Mouse (Mus musculus) mammary gland, adult 2 months (tissue): Measurements from ENCODE around the gene Praf2. TPM values are rescaled to one million over a fixed set of nuclear protein-coding genes. Genes with fewer than 3 reads are reported as not detected.

Experiments
- polyA plus RNA-seq: library from polyadenylated mRNA; depleted of rRNA; stranded (reverse); fragments of >200 nt; gene quantifications from 2 replicates; pipeline ENCODE4 v1.2.3, GENCODE M21; 2012; ENCODE audit warnings: low replicate concordance; rRNA removed

Praf2 gene
- polyA plus RNA-seq, result 50.1 and 63.0 TPM in 2 replicates

DNA sequence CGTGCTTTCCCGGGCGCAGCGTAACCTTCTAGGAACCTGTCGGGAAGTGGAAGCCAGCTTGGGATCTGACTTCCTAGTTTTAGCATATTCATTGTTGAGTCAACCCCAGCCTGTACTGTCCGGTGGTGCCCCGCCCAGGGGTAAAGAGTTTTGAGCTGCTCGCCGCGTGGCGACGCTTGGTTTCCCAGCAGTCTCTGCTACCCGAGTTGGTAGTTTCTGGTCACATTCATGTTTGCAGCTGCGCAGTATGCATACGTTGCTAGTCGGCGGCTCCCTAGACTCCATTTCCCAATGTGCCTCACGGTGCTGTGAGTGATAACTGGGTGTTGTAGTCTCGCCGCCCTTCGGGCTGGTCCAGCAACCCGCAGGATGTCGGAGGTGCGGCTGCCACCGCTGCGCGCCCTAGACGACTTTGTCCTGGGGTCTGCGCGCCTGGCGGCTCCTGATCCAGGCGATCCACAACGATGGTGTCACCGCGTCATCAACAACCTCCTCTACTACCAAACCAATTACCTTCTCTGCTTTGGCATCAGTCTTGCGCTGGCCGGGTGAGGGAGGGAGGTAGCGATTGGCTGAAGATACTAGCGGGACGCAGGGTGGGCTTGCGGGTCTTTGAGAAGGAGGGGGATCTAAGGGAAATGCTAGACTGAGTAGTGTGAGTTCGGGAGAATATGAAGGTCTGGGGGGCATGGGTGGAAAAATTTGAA, at the start of gene Praf2:
Gene Praf2 (plus strand): TSS at position 225 of the 707 bp plus-strand sequence.

DNA sequence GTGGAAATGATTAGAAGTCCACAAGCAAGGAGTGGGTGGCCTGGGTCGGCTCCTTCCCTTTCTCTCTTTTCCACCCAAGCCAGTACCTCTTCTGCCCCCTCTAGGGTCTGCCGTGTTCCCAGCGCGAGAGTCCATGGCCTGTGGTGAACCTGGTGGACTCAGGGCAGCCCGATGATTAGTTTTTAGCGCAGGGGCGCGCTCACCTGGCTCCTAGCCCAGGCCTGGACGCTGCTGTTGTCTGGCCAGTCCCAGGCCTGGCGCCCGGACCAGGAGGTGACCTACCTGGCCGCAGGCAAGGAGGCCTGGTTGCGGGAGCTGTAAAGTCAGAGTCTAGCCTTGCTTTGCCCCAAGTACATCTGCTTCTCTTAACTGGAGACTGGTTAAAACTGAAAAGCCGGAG, 47.4 kb upstream of the Praf2 start, which contains the start of gene Magix:
Gene Magix (minus strand): TSS at position 388 of the 400 bp plus-strand sequence.

DNA sequence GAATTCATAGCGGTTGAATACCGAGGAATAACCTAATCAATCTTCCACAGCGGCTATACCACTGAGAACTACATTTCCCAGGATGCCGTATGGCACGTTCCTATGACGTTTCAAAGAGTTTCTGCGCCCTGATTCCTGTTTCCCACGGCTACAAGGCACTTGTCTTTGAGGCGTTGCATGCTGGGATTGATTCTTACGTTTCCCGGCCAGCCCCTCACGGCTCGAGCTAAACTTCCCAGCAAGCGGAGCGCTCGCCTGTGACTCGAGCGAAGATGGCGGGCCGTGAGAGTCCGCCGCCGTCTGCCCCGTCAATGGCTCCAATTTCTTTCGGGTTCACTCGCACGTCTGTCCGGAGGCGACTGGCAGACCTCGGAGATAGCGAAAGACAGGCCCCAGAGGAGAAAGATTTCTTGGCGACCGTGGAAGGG, 31.3 kb upstream of the Praf2 start, which contains the start of gene Gpkow:
Gene Gpkow (plus strand): TSS at position 178 of the 428 bp plus-strand sequence.

DNA sequence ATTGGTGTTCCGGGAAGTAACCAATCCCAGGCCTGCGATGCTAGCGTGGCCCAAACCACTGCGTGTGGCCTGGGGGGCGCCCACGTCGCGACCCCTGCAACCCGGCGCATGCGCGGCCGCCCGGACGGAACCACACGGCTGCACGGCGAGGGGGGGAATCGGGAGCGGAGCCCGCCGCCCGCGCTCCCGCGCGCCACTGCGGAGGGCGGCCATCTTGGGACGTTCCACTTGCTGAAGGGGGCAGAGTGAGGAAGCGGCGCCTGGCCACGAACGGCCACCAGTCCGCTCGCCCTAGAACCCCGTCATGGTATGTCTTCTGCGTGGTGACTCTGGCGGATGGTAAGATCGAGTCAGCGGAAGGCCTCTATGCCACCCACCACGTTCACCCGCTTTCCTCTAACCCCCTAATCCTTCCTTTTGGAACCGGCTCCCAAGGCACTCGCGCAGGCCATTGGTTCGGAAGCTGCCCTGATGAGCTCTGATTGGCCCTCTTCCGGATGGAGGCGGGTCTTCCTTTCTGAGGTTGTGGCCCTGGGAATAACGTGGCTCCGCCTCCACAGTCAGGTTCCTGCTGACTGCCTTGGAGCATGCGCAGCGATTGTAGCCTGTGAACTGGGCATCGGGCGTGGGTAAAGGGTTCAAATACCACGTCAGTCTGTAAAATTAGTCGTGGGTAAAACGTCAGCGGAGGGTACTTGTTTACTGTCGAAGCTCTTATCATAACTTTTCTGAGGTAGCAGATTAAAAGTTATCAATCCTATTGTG, 13.9 kb upstream of the Praf2 start, which contains the start of gene Wdr45:
Gene Wdr45 (plus strand): TSS at position 199 of the 765 bp plus-strand sequence.

DNA sequence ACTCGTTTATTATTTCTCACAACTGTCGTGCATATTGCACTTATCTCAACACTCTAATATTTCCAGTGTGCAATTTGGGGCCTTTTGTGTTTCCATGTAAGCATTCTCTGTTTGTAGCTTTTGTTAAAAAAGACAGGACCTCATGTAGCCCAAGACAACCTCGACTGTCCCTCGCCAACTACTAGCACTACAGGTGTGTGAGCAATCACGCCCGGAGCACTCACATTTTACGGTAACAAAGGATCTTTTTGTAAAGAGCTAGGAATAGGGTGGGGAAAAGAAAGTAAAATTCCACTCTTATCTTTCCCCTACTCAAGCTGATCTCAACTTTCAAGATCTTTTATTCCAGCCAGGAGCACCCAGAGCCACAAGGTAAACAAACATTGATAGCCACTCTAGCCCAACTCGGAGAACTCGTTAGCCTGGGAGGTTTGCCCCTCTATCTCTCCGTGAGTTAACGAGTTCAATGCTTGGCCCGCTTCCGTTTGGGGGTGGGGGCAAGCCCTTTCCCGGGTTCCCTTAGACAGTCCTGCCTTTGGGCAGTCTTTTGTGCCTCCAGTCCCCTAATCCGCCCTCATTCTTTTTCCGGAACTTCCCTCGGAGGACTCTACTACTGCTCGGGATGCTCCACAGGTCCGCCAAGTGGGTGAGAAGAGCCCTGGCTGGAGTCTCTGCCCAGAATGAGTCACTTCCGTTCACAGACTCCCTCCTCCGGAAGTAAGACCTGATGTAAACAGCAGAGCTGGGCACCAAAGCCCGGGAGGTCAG, 6.5 kb upstream of the Praf2 start, which contains the start of gene Gm45208:
Gene Gm45208 (plus strand): TSS at position 732 of the 768 bp plus-strand sequence.

DNA sequence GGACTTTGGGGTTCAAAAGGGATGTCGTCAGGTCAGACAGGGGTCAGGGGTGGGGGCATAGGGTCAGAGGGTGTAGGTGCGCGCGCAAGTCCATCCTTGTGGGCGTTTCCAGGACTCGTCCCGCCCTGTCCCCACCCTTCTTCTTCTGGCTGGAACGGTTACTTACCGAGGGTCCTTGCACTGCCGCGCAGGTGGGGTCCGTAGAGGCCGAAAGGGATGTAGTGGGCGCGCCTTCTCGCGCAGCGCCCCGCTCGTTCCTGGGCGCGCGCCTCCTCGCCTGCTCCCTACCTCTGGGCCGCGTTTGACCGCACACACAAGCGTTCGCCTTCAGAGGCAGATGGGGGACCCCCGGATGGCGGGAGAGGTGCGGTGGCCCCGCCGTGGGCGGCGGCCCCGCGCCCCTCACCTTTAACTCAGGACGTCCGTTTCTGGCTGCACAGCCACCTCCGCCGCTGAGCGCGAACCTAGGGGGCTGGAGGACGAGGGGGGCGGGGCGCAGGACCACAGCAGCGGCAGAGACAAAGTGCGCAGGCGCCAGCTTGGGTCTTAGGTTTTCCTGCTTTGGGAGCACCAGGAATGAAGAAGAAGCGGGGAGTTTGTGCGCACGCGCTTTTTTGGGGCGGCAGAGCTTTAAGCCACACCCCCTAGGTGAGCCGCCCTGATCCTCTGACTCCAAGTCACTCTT, 22.3 kb downstream of the Praf2 start, which contains the start of gene Ccdc120:
Gene Ccdc120 (minus strand): TSS at position 474 of the 685 bp plus-strand sequence.

DNA sequence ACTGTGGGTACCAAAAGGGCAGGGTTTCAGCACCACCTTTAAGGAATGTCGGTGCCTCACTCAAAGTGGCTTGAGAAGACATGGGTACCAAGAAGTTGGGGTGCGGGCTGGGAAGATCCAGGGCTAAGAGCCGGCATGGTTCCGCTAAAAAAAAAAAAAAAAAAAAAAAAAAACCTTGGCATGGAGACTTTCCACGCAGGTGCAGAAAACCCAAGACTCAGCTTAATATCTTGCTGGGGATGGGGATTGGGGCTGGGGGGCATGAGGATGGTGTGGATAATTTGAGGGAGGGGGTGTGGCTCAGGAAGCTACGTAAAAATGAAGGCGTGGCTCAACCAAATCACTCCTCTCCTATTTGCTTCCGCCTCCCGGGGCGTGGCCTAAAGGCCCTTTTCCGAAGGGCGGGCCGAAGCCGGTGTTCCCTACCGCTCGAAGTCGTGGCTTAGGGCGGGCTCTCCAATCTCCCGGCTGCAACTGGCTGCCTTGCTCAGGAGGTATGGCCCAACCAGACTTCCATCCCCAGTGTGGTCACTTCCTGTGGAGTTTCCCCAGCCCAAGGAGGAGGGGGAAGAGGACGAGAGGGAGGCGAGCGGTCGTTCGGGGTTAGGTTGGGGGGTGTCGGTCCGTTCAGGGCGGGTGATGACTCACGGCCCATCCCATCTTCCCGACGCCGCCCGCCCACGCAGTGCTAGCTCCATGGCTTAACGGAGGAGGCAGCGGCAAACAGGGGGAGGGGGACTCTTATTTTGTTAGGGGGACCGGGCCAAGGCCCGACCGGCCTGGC, 34.1 kb downstream of the Praf2 start, which contains the start of gene Tfe3:
Gene Tfe3 (plus strand): TSS at position 424 of the 784 bp plus-strand sequence.

Other genes with a start within 250 kb of the Praf2 start
- 3.3 and 11.9 TPM in 2 replicates for gene Foxp3, start 154.8 kb upstream of the Praf2 start, polyA plus RNA-seq
- 3.0 and 6.5 TPM in 2 replicates for gene Ppp1r3f, start 154.2 kb upstream of the Praf2 start, polyA plus RNA-seq
- 17.5 and 20.1 TPM in 2 replicates for gene Ccdc22, start 122.9 kb upstream of the Praf2 start, polyA plus RNA-seq
- gene Cacna1f, start 121.4 kb upstream of the Praf2 start, polyA plus RNA-seq, result 0.10 and 0.16 TPM in 2 replicates
- 5.7 and 8.6 TPM in 2 replicates for gene Syp, start 90.0 kb upstream of the Praf2 start, polyA plus RNA-seq
- 37.2 and 57.8 TPM in 2 replicates for gene Prickle3, start 71.2 kb upstream of the Praf2 start, polyA plus RNA-seq
- 137 and 304 TPM in 2 replicates for gene Plp2, start 57.0 kb upstream of the Praf2 start, polyA plus RNA-seq
- gene Magix, start 47.2 kb upstream of the Praf2 start, polyA plus RNA-seq, result 4.8 and 17.7 TPM in 2 replicates
- gene Gpkow, start 31.3 kb upstream of the Praf2 start, polyA plus RNA-seq, result 5.4 and 7.0 TPM in 2 replicates
- 52.6 and 81.0 TPM in 2 replicates for gene Wdr45, start 14.1 kb upstream of the Praf2 start, polyA plus RNA-seq
- 0.95 and 4.4 TPM in 2 replicates for gene Gm45208, start 6.2 kb upstream of the Praf2 start, polyA plus RNA-seq
- 13.2 and 28.8 TPM in 2 replicates for gene Ccdc120, start 22.5 kb downstream of the Praf2 start, polyA plus RNA-seq
- 31.3 and 39.5 TPM in 2 replicates for gene Tfe3, start 34.1 kb downstream of the Praf2 start, polyA plus RNA-seq
- gene Gripap1, start 61.3 kb downstream of the Praf2 start, polyA plus RNA-seq, result 29.7 and 46.8 TPM in 2 replicates
- 3.0 and 3.3 TPM in 2 replicates for gene Kcnd1, start 93.8 kb downstream of the Praf2 start, polyA plus RNA-seq
- gene Otud5, start 112.9 kb downstream of the Praf2 start, polyA plus RNA-seq, result 25.7 and 37.9 TPM in 2 replicates
- 19.4 and 44.8 TPM in 2 replicates for gene Pim2, start 149.8 kb downstream of the Praf2 start, polyA plus RNA-seq
- 70.2 and 98.2 TPM in 2 replicates for gene Slc35a2, start 155.6 kb downstream of the Praf2 start, polyA plus RNA-seq
- gene Pqbp1, start 170.8 kb downstream of the Praf2 start, polyA plus RNA-seq, result 60.2 and 64.8 TPM in 2 replicates
- gene Timm17b, start 170.9 kb downstream of the Praf2 start, polyA plus RNA-seq, result 45.2 and 48.8 TPM in 2 replicates
- not detected in 2 replicates for gene Gm10491, start 179.4 kb downstream of the Praf2 start, polyA plus RNA-seq
- not detected in 2 replicates for gene Gm10490, start 181.1 kb downstream of the Praf2 start, polyA plus RNA-seq
- gene Pcsk1n, start 191.4 kb downstream of the Praf2 start, polyA plus RNA-seq, result 0.12 TPM in 1 of 2 replicates, not detected in the other
- gene Eras, start 200.2 kb downstream of the Praf2 start, polyA plus RNA-seq, result not detected in 2 replicates
- 28.6 and 37.1 TPM in 2 replicates for gene Hdac6, start 219.4 kb downstream of the Praf2 start, polyA plus RNA-seq
- gene Gata1, start 249.6 kb downstream of the Praf2 start, polyA plus RNA-seq, result 1.9 TPM in 2 replicates